Mouse (Mus musculus): Measurements from ENCODE around the gene Fabp6. TPM values are rescaled to one million over a fixed set of nuclear protein-coding genes. Genes with fewer than 3 reads are reported as not detected.

Gene Fabp6
- polyA plus RNA-seq, 1 experiment from 2014 or later, result not detected

GRCm38 (mm10) chr11:43624341-43624740, 23.0 kb upstream of the Fabp6 start:
- no peak overlapping the region for H3K27ac ChIP-seq (ENCODE audit: poor library complexity, severe bottlenecking)
- H3K9ac ChIP-seq, result no peak overlapping the region
- no peak for ATAC-seq (ENCODE audit: insufficient number of reproducible peaks, low FRiP score)
- H3K27me3 ChIP-seq (replicated peaks), result no peaks in the 10 kb centered on the region
- H3K4me2 ChIP-seq, result no peak overlapping the region
- no peaks in the 10 kb centered on the region for H3K36me3 ChIP-seq
- no peaks in the 10 kb centered on the region for H3K9me3 ChIP-seq (replicated peaks)
- WGBS, result 82% methylated on average over 1 of the region's 1 CpGs
- H3K4me1 ChIP-seq (replicated peaks), result peaks cover 28% of the 10 kb centered on the region
- H3K4me3 ChIP-seq, result no peak overlapping the region

DNA sequence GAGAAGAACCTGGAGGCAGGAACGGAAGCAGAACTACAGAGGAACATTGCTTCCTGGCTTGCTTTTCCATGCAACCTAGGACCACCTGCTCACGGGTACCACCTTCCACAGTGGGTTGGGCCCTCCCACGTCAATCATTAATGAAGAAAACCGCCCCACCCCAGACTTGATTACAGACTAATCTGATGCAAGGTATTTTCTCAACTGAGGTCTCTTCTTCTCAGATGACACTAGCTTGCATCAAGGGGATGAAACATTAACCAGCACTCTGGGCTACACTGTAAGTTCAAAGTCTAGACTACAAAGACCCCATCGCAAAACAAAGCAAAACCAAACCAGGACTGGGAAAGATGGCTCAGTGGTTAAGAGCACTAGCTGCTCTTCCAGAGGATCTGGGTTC, 20.4 kb upstream of the Fabp6 start:
- Histone ChIP-seq H3K4me2 (no peak overlapping the region), H3K4me3 (no peak overlapping the region), H3K27me3 (replicated peaks) (no peaks in the 10 kb centered on the region), H3K9ac (no peak overlapping the region), H3K36me3 (no peaks in the 10 kb centered on the region), H3K27ac (ENCODE audit: poor library complexity, severe bottlenecking) (no peak overlapping the region), H3K9me3 (replicated peaks) (no peaks in the 10 kb centered on the region), H3K4me1 (replicated peaks) (peaks cover 26% of the 10 kb centered on the region)
- ATAC-seq (ENCODE audit: insufficient number of reproducible peaks, low FRiP score), result no peak
- WGBS, result 77% methylated on average over 5 of the region's 5 CpGs

DNA sequence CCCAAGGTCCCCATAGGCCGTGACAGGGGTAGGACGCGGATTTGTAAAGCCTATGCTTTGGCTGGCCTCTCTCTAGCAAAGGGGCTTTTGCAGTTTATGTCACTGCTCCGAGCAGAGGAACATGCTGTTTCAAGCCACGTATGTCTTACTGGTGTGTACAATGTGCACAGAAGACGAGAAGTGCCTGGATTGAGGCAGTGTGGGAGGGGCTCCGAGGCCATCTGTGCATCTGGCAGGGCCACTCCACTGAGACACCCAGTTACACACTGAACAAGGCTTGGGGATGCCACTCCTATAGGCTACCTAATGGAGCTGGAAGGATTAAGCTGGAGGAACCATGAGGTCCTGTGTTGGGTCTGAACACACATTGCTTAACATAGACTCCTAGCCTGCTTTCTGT, 17.1 kb upstream of the Fabp6 start:
- H3K9me3 ChIP-seq (replicated peaks), result no peaks in the 10 kb centered on the region; the same call in 1 of the 2 replicates
- H3K27me3 ChIP-seq (replicated peaks), result no peaks in the 10 kb centered on the region
- H3K4me3 ChIP-seq, result no peak overlapping the region
- peak overlapping the region; percentile 14 for H3K27ac ChIP-seq (ENCODE audit: poor library complexity, severe bottlenecking)
- no peak overlapping the region for H3K4me2 ChIP-seq
- WGBS, result 60% methylated on average over 7 of the region's 7 CpGs
- H3K36me3 ChIP-seq, result no peaks in the 10 kb centered on the region
- H3K9ac ChIP-seq, result no peak overlapping the region
- peak; percentile 24; the same call in 1 of the 2 replicates for ATAC-seq (ENCODE audit: insufficient number of reproducible peaks, low FRiP score)
- H3K4me1 ChIP-seq (replicated peaks), result peaks cover 20% of the 10 kb centered on the region

- peak overlapping the region; percentile 36 for H3K27ac ChIP-seq (ENCODE audit: poor library complexity, severe bottlenecking)
- no peak overlapping the region for H3K9ac ChIP-seq
- H3K4me2 ChIP-seq, result peak overlapping the region; percentile 2; the same call in 1 of the 2 replicates
- H3K4me3 ChIP-seq, result no peak overlapping the region
- peak; percentile 62 for ATAC-seq (ENCODE audit: insufficient number of reproducible peaks, low FRiP score)
- no peaks in the 10 kb centered on the region; the same call in 1 of the 2 replicates for H3K9me3 ChIP-seq (replicated peaks)
- H3K4me1 ChIP-seq (replicated peaks), result peaks cover 23% of the 10 kb centered on the region
- WGBS, result 36% methylated on average over 5 of the region's 5 CpGs
- H3K36me3 ChIP-seq, result no peaks in the 10 kb centered on the region
- H3K27me3 ChIP-seq (replicated peaks), result no peaks in the 10 kb centered on the region
Observed at GRCm38 (mm10) chr11:43617924-43618323, 16.6 kb upstream of the Fabp6 start.

DNA sequence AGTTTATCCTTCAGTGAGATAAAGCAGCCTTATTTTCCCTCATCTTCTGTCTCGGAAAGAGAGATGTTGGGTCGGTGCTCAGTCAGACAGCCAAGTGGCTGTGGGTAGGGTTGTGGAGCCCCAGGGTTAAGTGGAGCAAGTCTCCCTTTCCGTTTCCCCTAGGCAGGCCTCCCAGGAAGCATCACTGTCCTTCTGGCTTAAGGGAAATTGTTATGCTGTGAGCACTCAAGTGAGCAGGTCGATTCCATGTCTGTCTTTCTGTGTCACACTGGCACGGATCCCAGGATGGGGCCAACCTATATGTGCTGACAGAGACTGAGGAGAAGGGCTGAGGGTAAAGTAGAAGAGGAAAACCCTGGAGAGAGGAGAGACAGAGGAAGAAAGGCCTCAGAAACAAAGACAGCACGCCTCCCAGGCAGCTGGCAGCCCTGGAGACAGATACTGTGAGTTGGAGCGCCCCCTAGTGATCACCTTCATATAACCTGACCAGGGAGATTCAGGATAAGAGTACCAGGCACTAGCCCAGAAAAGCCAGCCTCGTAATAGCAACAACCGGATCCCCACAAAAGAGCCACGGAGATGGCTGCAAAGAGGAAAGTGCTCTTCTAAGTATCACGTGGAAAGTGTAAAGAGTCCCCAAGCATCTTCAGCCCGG, 11.6 kb upstream of the Fabp6 start:
- WGBS, result 24% methylated on average over 12 of the region's 12 CpGs
- Histone ChIP-seq H3K27me3 (replicated peaks) (no peaks in the 10 kb centered on the region), H3K4me3 (no peak overlapping the region), H3K4me1 (replicated peaks) (peaks cover 19% of the 10 kb centered on the region), H3K9me3 (replicated peaks) (no peaks in the 10 kb centered on the region; the same call in 1 of the 2 replicates), H3K27ac (ENCODE audit: poor library complexity, severe bottlenecking) (peak overlapping the region; percentile 49), H3K9ac (peak overlapping the region; percentile 49; the same call in 1 of the 2 replicates), H3K4me2 (no peak overlapping the region), H3K36me3 (no peaks in the 10 kb centered on the region)
- ATAC-seq (ENCODE audit: insufficient number of reproducible peaks, low FRiP score), result peak; percentile 50; the same call in 1 of the 2 replicates

- H3K4me3 ChIP-seq, result no peak overlapping the region
- no peak overlapping the region for H3K9ac ChIP-seq
- H3K4me1 ChIP-seq (replicated peaks), result peaks cover 17% of the 10 kb centered on the region
- H3K4me2 ChIP-seq, result no peak overlapping the region
- no peaks in the 10 kb centered on the region; the same call in 1 of the 2 replicates for H3K9me3 ChIP-seq (replicated peaks)
- H3K27ac ChIP-seq (ENCODE audit: poor library complexity, severe bottlenecking), result no peak overlapping the region
- WGBS, result 73% methylated on average over 5 of the region's 5 CpGs
- no peaks in the 10 kb centered on the region for H3K36me3 ChIP-seq
- no peak for ATAC-seq (ENCODE audit: insufficient number of reproducible peaks, low FRiP score)
- no peaks in the 10 kb centered on the region for H3K27me3 ChIP-seq (replicated peaks)
Observed at GRCm38 (mm10) chr11:43610662-43611033, 9.3 kb upstream of the Fabp6 start.

GRCm38 (mm10) chr11:43610006-43610661, 8.8 kb upstream of the Fabp6 start:
- Histone ChIP-seq H3K4me3 (no peak overlapping the region), H3K9ac (no peak overlapping the region), H3K27me3 (replicated peaks) (no peaks in the 10 kb centered on the region), H3K4me2 (no peak overlapping the region), H3K4me1 (replicated peaks) (peaks cover 17% of the 10 kb centered on the region), H3K27ac (ENCODE audit: poor library complexity, severe bottlenecking) (no peak overlapping the region), H3K9me3 (replicated peaks) (no peaks in the 10 kb centered on the region), H3K36me3 (no peaks in the 10 kb centered on the region)
- 71% methylated on average over 10 of the region's 10 CpGs for WGBS
- ATAC-seq (ENCODE audit: insufficient number of reproducible peaks, low FRiP score), result no peak

GRCm38 (mm10) chr11:43608440-43608839, 7.1 kb upstream of the Fabp6 start:
- no peak overlapping the region for H3K27ac ChIP-seq (ENCODE audit: poor library complexity, severe bottlenecking)
- no peaks in the 10 kb centered on the region for H3K27me3 ChIP-seq (replicated peaks)
- H3K9me3 ChIP-seq (replicated peaks), result no peaks in the 10 kb centered on the region
- 83% methylated on average over 3 of the region's 3 CpGs for WGBS
- H3K4me2 ChIP-seq, result no peak overlapping the region
- no peak for ATAC-seq (ENCODE audit: insufficient number of reproducible peaks, low FRiP score)
- no peaks in the 10 kb centered on the region for H3K36me3 ChIP-seq
- H3K4me1 ChIP-seq (replicated peaks), result peaks cover 14% of the 10 kb centered on the region
- no peak overlapping the region for H3K4me3 ChIP-seq
- no peak overlapping the region for H3K9ac ChIP-seq

DNA sequence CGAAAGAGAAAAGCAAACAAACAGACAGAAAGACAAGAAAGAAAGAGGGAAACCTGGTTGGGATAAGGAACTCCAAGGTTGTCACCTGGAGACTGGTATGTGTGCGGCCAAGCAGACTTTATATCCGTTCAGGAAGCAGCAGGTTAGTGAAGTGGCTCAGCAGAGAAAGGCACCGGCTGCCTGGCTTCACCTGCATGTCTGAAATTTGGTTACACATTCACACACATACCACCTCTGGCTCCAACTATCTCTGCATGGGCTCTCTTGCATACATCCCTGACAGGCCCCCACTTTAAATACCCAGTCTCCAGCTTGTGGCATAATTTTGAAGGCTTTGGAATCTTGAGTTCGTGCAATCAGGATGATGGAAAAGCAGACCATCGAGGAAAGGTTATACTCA, 4.5 kb upstream of the Fabp6 start:
- no peaks in the 10 kb centered on the region for H3K27me3 ChIP-seq (replicated peaks)
- no peak overlapping the region for H3K27ac ChIP-seq (ENCODE audit: poor library complexity, severe bottlenecking)
- no peak overlapping the region for H3K4me2 ChIP-seq
- H3K9me3 ChIP-seq (replicated peaks), result no peaks in the 10 kb centered on the region
- H3K36me3 ChIP-seq, result no peaks in the 10 kb centered on the region
- ATAC-seq (ENCODE audit: insufficient number of reproducible peaks, low FRiP score), result no peak
- H3K4me1 ChIP-seq (replicated peaks), result 0 out of 2 replicates have a peak, but pooled peaks cover 6% of the 10 kb centered on the region
- 75% methylated on average over 6 of the region's 6 CpGs for WGBS
- no peak overlapping the region for H3K4me3 ChIP-seq
- H3K9ac ChIP-seq, result no peak overlapping the region

GRCm38 (mm10) chr11:43604891-43605290, 3.6 kb upstream of the Fabp6 start:
- H3K4me2 ChIP-seq, result no peak overlapping the region
- no peaks in the 10 kb centered on the region for H3K36me3 ChIP-seq
- H3K4me1 ChIP-seq (replicated peaks), result 0 out of 2 replicates have a peak, but pooled peaks cover 6% of the 10 kb centered on the region
- 80% methylated on average over 6 of the region's 6 CpGs for WGBS
- no peak overlapping the region for H3K27ac ChIP-seq (ENCODE audit: poor library complexity, severe bottlenecking)
- H3K9me3 ChIP-seq (replicated peaks), result no peaks in the 10 kb centered on the region
- H3K4me3 ChIP-seq, result no peak overlapping the region
- no peaks in the 10 kb centered on the region for H3K27me3 ChIP-seq (replicated peaks)
- H3K9ac ChIP-seq, result no peak overlapping the region
- ATAC-seq (ENCODE audit: insufficient number of reproducible peaks, low FRiP score), result no peak

DNA sequence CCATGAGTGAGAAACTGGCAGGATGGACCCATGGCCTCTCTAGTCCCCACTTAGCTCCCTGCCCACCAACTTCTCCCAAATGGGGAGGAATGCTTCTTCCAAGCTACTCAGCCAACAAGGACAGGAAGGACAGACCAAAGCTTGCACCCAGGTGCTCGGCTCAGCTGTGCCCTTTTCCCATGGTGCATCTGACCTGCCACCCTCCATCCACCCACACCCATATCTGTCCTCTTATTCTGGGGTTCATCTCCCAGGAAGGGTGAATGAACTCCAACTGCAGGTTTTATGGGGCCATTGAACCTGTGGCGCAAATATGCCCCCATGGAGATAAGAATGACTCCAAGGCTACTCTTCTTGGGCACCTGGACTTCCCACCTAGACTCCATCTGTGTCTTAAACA, 2.9 kb upstream of the Fabp6 start:
- no peak overlapping the region for H3K9ac ChIP-seq
- H3K4me3 ChIP-seq, result no peak overlapping the region
- no peak for ATAC-seq (ENCODE audit: insufficient number of reproducible peaks, low FRiP score)
- H3K4me1 ChIP-seq (replicated peaks), result 0 out of 2 replicates have a peak, but pooled peaks cover 6% of the 10 kb centered on the region
- no peaks in the 10 kb centered on the region for H3K36me3 ChIP-seq
- H3K9me3 ChIP-seq (replicated peaks), result no peaks in the 10 kb centered on the region
- no peak overlapping the region for H3K27ac ChIP-seq (ENCODE audit: poor library complexity, severe bottlenecking)
- WGBS, result 78% methylated on average over 2 of the region's 2 CpGs
- no peak overlapping the region for H3K4me2 ChIP-seq
- H3K27me3 ChIP-seq (replicated peaks), result no peaks in the 10 kb centered on the region

Data from heart, embryonic 12.5 days (tissue).